Mouse (Mus musculus): ENCODE data around the gene Adssl1.

DNA sequence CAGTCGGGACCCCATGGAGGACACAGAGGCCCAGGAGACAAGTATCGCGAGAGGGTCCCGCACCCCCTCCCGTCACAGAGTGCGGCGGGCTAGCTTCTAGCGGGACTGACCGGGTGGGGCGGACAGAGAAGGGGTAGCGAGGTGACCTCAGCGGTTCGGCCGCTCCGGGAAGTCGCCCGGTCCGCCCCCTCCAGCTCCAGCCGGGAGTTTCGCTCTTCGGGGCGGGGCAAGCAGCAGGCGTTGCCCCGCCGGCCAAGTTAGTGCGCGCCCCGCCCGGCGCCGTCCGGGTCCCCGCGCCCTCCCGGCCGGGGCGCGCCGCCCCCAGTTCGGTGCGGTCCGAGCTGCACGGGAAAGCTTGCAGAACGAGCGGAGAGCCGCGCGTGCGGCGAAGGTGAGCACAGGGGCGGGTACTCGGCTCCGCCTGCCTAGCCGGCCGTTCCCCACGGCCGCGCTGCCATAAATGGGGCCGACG, 58.7 kb downstream of the Adssl1 start, which contains the start of gene Zbtb42:
- TF ChIP-seq MAX (IDR thresholded peaks at IDR 0.05; ENCODE audit: low read length) (0 out of 2 replicates have a peak, but pooled peaks have one; percentile 15), CTCF (IDR thresholded peaks at IDR 0.05 in 2 of 3, conservative IDR thresholded peaks at IDR 0.05 in 1 of 3; ENCODE audit: control insufficient read depth in 1 of 3, insufficient read depth in 1 of 3, low read depth in 2 of 3, low read length in 3 of 3, poor library complexity in 1 of 3, severe bottlenecking in 1 of 3) (no peak), POLR2A (IDR thresholded peaks at IDR 0.05; ENCODE audit: control insufficient read depth in 1 of 2, insufficient read depth in 1 of 2, low read depth in 1 of 2, low read length in 2 of 2, poor library complexity in 1 of 2) (peak in 1 of 2 experiments; percentile 64; a peak in 1 of 4 replicates)
